Mouse (Mus musculus) bone marrow, adult 2 months (tissue): ENCODE results near the gene H2bfm.

Source experiments
- CTCF ChIP-seq: fragments of 200-500 bp; IDR thresholded peaks from 2 replicates; pipeline ENCODE4 v1.5.1; 2011; ENCODE audit warnings: low read length, control low read depth; ENCODE audit not compliant: control insufficient read depth, insufficient read depth
- POLR2A ChIP-seq: fragments of 200-500 bp; IDR thresholded peaks from 2 replicates; pipeline ENCODE4 v1.6.1; 2011; ENCODE audit warnings: low read depth, mild to moderate bottlenecking, control low read depth, low read length, borderline replicate concordance; ENCODE audit not compliant: control insufficient read depth

DNA sequence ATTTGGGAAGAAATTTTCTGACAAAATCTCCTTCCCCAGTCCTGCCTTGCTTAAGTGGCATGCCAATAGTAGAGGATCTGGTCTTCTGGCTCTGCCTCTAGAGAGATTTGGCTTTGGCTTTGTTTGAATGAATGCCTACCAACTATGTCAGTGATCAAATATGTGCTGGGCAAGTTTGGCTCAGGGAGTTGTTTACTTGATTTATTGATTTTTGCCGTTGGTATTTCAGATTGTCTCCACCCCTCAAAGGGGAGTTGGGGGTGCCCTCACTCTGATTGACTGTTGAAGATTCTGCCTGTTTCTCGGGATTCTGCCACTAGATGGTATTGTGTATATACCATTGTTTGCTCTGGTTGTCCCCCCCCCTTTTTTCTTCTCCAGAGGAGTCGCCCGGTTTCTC lies 22.8 kb upstream of the H2bfm start:
- TF ChIP-seq CTCF (no peak), POLR2A (no peak)
